Mouse (Mus musculus): ENCODE data around the gene Mxd1.

Mxd1 gene

GRCm38 (mm10) chr6:86599951-86600414 lies 69.0 kb downstream of the Mxd1 start:
- no peak for DNase-seq (ENCODE audit: low read depth, low spot score)

DNA sequence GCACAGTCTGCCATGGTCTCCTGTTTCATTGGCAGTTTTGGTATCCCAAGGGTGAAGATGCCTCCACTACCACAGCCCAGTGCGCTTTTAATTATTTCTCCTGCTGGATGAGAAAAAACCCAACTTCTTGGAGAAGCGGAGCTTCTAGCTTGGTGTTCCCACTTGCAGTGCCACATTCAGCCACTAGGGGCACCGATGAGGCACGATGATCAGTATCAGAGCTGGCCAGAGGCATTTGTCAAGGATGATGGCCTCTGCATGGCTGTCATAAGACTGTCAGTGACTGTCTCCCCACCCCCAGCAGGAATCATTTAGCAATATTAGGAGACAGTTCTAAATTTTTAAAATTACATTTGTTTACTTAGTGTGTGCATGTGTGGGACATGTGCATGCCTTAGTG lies 69.8 kb downstream of the Mxd1 start:
- peak; percentile 40 for DNase-seq (ENCODE audit: low read depth, low spot score)

GRCm38 (mm10) chr6:86598742-86599193 lies 70.2 kb downstream of the Mxd1 start:
- DNase-seq (ENCODE audit: low read depth, low spot score): no peak
